Mouse (Mus musculus) lung, embryonic 16.5 days (tissue): ENCODE results near the gene Mgat5b. TPM values are rescaled to one million over a fixed set of nuclear protein-coding genes. Genes with fewer than 3 reads are reported as not detected.
A peak's percentile ranks its signal among the peaks of the same experiment; 100 is the strongest.

Experiments
- ATAC-seq: fragments of 200-750 bp; cut with Nextera tagmentation; 2 replicates; pipeline ENCODE4 v1.8.0; 2017; ENCODE audit warnings: low read depth, mild to moderate bottlenecking, moderate library complexity
- H3K27ac ChIP-seq: fragments of 300-500 bp; sonication (generic); 2 replicates; pipeline ENCODE4 v1.5.1; 2014; ENCODE audit warnings: mild to moderate bottlenecking, control low read depth, low read length
- H3K27me3 ChIP-seq: fragments of 300-500 bp; sonication (generic); 2 replicates; pipeline ENCODE4 v1.6.1; 2014; ENCODE audit warnings: low read depth, low read length, mixed read lengths; ENCODE audit not compliant: control insufficient read depth, insufficient read depth
- H3K36me3 ChIP-seq: fragments of 300-500 bp; sonication (generic); 2 replicates; pipeline ENCODE4 v1.6.1; 2014; ENCODE audit warnings: low read length; ENCODE audit not compliant: control insufficient read depth, insufficient read depth
- H3K4me1 ChIP-seq: fragments of 300-500 bp; sonication (generic); replicated peaks from 2 replicates; pipeline ENCODE4 v1.6.1; 2014; ENCODE audit warnings: low read length, mixed read lengths; ENCODE audit not compliant: control insufficient read depth, insufficient read depth
- H3K4me2 ChIP-seq: fragments of 300-500 bp; sonication (generic); 2 replicates; pipeline ENCODE4 v1.6.1; 2014; ENCODE audit warnings: low read depth, low read length, control low read depth
- H3K4me3 ChIP-seq: fragments of 300-500 bp; sonication (generic); 2 replicates; pipeline ENCODE4 v1.5.1; 2014; ENCODE audit warnings: mild to moderate bottlenecking, low read length, control low read depth
- H3K9ac ChIP-seq: fragments of 300-500 bp; sonication (generic); 2 replicates; pipeline ENCODE4 v1.6.1; 2014; ENCODE audit warnings: low read length, control low read depth
- H3K9me3 ChIP-seq: fragments of 300-500 bp; sonication (generic); 2 replicates; pipeline ENCODE4 v1.6.1; 2016; ENCODE audit warnings: low read length; ENCODE audit not compliant: control insufficient read depth
- WGBS: fragments of 180-500 bp; shearing (Covaris S2); extraction: QIAGEN DNeasy Blood & Tissue Kit; methylation state at CpG from one replicate; pipeline ENCODE4 v1.1.7; 2014; 5-methylcytosine and 5-hydroxymethylcytosine counted together
- polyA plus RNA-seq: library from polyadenylated mRNA; unstranded; fragments of >200 nt; fragmentation: Nextera tagmentation; extraction: Ambion mirVana; gene quantifications from 2 replicates; pipeline ENCODE4 v1.2.1, GENCODE M21; 2015

The Mgat5b gene
- polyA plus RNA-seq, 1 experiment from 2014 or later = 0.18 TPM

- Histone ChIP-seq H3K9ac (no peak overlapping the region), H3K4me3 (no peak overlapping the region), H3K27ac (no peak overlapping the region), H3K36me3 (no peaks in the 10 kb centered on the region), H3K27me3 (peaks cover 24% of the 10 kb centered on the region), H3K9me3 (no peaks in the 10 kb centered on the region), H3K4me1 (no peaks in the 10 kb centered on the region), H3K4me2 (no peak overlapping the region)
- no peak for ATAC-seq
- 59% methylated on average over 16 of the region's 16 CpGs for WGBS
These were observed 5.1 kb upstream of the Mgat5b start for GRCm38 (mm10) chr11:116913573-116913972.

GRCm38 (mm10) chr11:116914267-116914885, 4.3 kb upstream of the Mgat5b start:
- H3K27ac ChIP-seq = no peak overlapping the region
- no peak overlapping the region for H3K9ac ChIP-seq
- ATAC-seq = no peak
- H3K4me2 ChIP-seq = no peak overlapping the region
- H3K27me3 ChIP-seq = peaks cover 32% of the 10 kb centered on the region
- WGBS = 68% methylated on average over 5 of the region's 5 CpGs
- H3K9me3 ChIP-seq = no peaks in the 10 kb centered on the region
- H3K36me3 ChIP-seq = no peaks in the 10 kb centered on the region
- 0 out of 2 replicates have a peak, but pooled peaks cover 3% of the 10 kb centered on the region for H3K4me1 ChIP-seq
- no peak overlapping the region for H3K4me3 ChIP-seq

GRCm38 (mm10) chr11:116915241-116915640, 3.4 kb upstream of the Mgat5b start:
- Histone ChIP-seq H3K27ac (no peak overlapping the region), H3K9me3 (no peaks in the 10 kb centered on the region), H3K36me3 (no peaks in the 10 kb centered on the region), H3K4me3 (no peak overlapping the region), H3K4me2 (no peak overlapping the region), H3K4me1 (0 out of 2 replicates have a peak, but pooled peaks cover 3% of the 10 kb centered on the region), H3K27me3 (peaks cover 41% of the 10 kb centered on the region), H3K9ac (no peak overlapping the region)
- 73% methylated on average over 3 of the region's 3 CpGs for WGBS
- no peak for ATAC-seq

GRCm38 (mm10) chr11:116917361-116917760, 1.3 kb upstream of the Mgat5b start:
- H3K27me3 ChIP-seq = peaks cover 48% of the 10 kb centered on the region
- no peaks in the 10 kb centered on the region for H3K36me3 ChIP-seq
- ATAC-seq = no peak
- no peak overlapping the region for H3K27ac ChIP-seq
- H3K9me3 ChIP-seq = no peaks in the 10 kb centered on the region
- H3K4me1 ChIP-seq = 0 out of 2 replicates have a peak, but pooled peaks cover 3% of the 10 kb centered on the region
- H3K4me2 ChIP-seq = no peak overlapping the region
- H3K9ac ChIP-seq = no peak overlapping the region
- H3K4me3 ChIP-seq = no peak overlapping the region
- 43% methylated on average over 7 of the region's 7 CpGs for WGBS

GRCm38 (mm10) chr11:116919186-116920020, 740 bp downstream of the Mgat5b start:
- ATAC-seq = peak; percentile 31

GRCm38 (mm10) chr11:116920746-116921145, 2.1 kb downstream of the Mgat5b start:
- 0 out of 2 replicates have a peak, but pooled peaks cover 3% of the 10 kb centered on the region for H3K4me1 ChIP-seq
- ATAC-seq = no peak
- no peak overlapping the region for H3K4me3 ChIP-seq
- peaks cover 50% of the 10 kb centered on the region for H3K27me3 ChIP-seq
- H3K9me3 ChIP-seq = no peaks in the 10 kb centered on the region
- H3K27ac ChIP-seq = no peak overlapping the region
- no peak overlapping the region for H3K4me2 ChIP-seq
- H3K36me3 ChIP-seq = no peaks in the 10 kb centered on the region
- no peak overlapping the region for H3K9ac ChIP-seq
- 4% methylated on average over 6 of the region's 6 CpGs for WGBS

More at GRCm38 (mm10) chr11:116919186-116920020, 740 bp downstream of the Mgat5b start:
- Histone ChIP-seq H3K27me3 (peaks cover 50% of the 10 kb centered on the region), H3K36me3 (no peaks in the 10 kb centered on the region), H3K9me3 (no peaks in the 10 kb centered on the region), H3K4me1 (0 out of 2 replicates have a peak, but pooled peaks cover 3% of the 10 kb centered on the region), H3K27ac (no peak overlapping the region), H3K4me2 (peak overlapping the region; percentile 100), H3K4me3 (peak overlapping the region; percentile 60), H3K9ac (peak overlapping the region; percentile 60)
- 1% methylated on average over 52 of the region's 58 CpGs for WGBS

GRCm38 (mm10) chr11:116922058-116922457, 3.4 kb downstream of the Mgat5b start:
- H3K4me3 ChIP-seq = no peak overlapping the region
- H3K27me3 ChIP-seq = peaks cover 41% of the 10 kb centered on the region
- H3K9ac ChIP-seq = no peak overlapping the region
- no peak overlapping the region for H3K27ac ChIP-seq
- ATAC-seq = no peak
- WGBS = 34% methylated on average over 7 of the region's 7 CpGs
- no peaks in the 10 kb centered on the region for H3K9me3 ChIP-seq
- no peaks in the 10 kb centered on the region for H3K36me3 ChIP-seq
- H3K4me2 ChIP-seq = no peak overlapping the region
- 0 out of 2 replicates have a peak, but pooled peaks cover 3% of the 10 kb centered on the region for H3K4me1 ChIP-seq

GRCm38 (mm10) chr11:116928031-116928430, 9.4 kb downstream of the Mgat5b start:
- Histone ChIP-seq H3K4me2 (no peak overlapping the region), H3K9ac (no peak overlapping the region), H3K4me3 (no peak overlapping the region), H3K27me3 (peaks cover 2% of the 10 kb centered on the region; the same call in 1 of the 2 replicates), H3K27ac (no peak overlapping the region), H3K9me3 (no peaks in the 10 kb centered on the region), H3K36me3 (no peaks in the 10 kb centered on the region), H3K4me1 (no peaks in the 10 kb centered on the region)
- 78% methylated on average over 6 of the region's 6 CpGs for WGBS
- no peak for ATAC-seq

- no peaks in the 10 kb centered on the region for H3K36me3 ChIP-seq
- no peak for ATAC-seq
- H3K4me2 ChIP-seq = no peak overlapping the region
- no peaks in the 10 kb centered on the region for H3K9me3 ChIP-seq
- H3K9ac ChIP-seq = no peak overlapping the region
- peaks cover 3% of the 10 kb centered on the region; the same call in 1 of the 2 replicates for H3K4me1 ChIP-seq
- H3K27me3 ChIP-seq = no peaks in the 10 kb centered on the region
- 80% methylated on average over 5 of the region's 5 CpGs for WGBS
- no peak overlapping the region for H3K4me3 ChIP-seq
- no peak overlapping the region for H3K27ac ChIP-seq
These were observed 16.2 kb downstream of the Mgat5b start for GRCm38 (mm10) chr11:116934862-116935261.
